Mouse (Mus musculus): ENCODE results near the gene Disc1.

DNA sequence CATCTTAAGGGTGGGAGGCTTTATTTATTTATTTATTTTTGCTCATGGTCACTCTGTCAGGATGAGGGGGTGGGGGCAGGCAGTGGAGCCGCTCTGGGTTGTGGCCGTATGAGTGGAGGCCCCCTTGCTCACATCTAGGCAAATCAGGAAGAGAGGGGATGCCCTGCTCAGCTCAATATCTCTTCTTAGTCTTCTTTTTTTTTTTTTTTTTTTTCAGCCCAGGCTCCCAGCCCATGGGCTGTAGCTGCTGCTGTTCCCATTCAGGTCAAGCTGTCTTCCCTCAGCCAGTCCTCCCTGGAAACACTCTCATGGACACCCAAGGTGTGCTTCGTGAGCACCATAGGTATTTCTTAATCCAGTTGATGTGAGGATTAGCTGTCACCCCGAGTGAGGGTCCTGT, 21.4 kb downstream of the Disc1 start:
- TF ChIP-seq MAX (IDR thresholded peaks at IDR 0.05; ENCODE audit: low read length) (no peak), MEF2A (IDR thresholded peaks at IDR 0.05; ENCODE audit: extremely low read depth, insufficient replicate concordance, low read depth, low read length, poor library complexity, severe bottlenecking) (no peak), SMC3 (IDR thresholded peaks at IDR 0.05; ENCODE audit: low read depth, low read length) (no peak), POLR2A (IDR thresholded peaks at IDR 0.05; ENCODE audit: control insufficient read depth in 1 of 2, insufficient read depth in 1 of 2, low read depth in 1 of 2, low read length in 2 of 2, poor library complexity in 1 of 2) (no peak), CTCF (IDR thresholded peaks at IDR 0.05 in 2 of 3, conservative IDR thresholded peaks at IDR 0.05 in 1 of 3; ENCODE audit: control insufficient read depth in 1 of 3, insufficient read depth in 1 of 3, low read depth in 2 of 3, low read length in 3 of 3, poor library complexity in 1 of 3, severe bottlenecking in 1 of 3) (no peak), TBP (IDR thresholded peaks at IDR 0.05; ENCODE audit: low read depth, low read length) (no peak), GATA1 (IDR thresholded peaks at IDR 0.05; ENCODE audit: low read depth, low read length) (no peak)
